Mouse (Mus musculus) hindbrain, embryonic 13.5 days (tissue): ENCODE data around the gene Mia. TPM values are rescaled to one million over a fixed set of nuclear protein-coding genes. Genes with fewer than 3 reads are reported as not detected.

Source experiments
- ATAC-seq: fragments of 200-750 bp; cut with Nextera tagmentation; 2 replicates; pipeline ENCODE4 v1.8.0; 2017; ENCODE audit warnings: moderate TSS enrichment; ENCODE audit not compliant: low FRiP score
- H3K27ac ChIP-seq: fragments of 300-500 bp; sonication (generic); 2 replicates; pipeline ENCODE4 v1.5.1; 2015; ENCODE audit warnings: inconsistent platforms, mild to moderate bottlenecking, moderate library complexity
- H3K27me3 ChIP-seq: fragments of 300-500 bp; sonication (generic); 2 replicates; pipeline ENCODE4 v1.6.1; 2015; ENCODE audit warnings: mild to moderate bottlenecking, inconsistent platforms
- H3K36me3 ChIP-seq: fragments of 300-500 bp; sonication (generic); 2 replicates; pipeline ENCODE4 v1.6.1; 2015; ENCODE audit warnings: mild to moderate bottlenecking, inconsistent platforms
- H3K4me1 ChIP-seq: fragments of 300-500 bp; sonication (generic); replicated peaks from 2 replicates; pipeline ENCODE4 v1.6.1; 2015; ENCODE audit warnings: inconsistent platforms
- H3K4me2 ChIP-seq: fragments of 300-500 bp; sonication (generic); 2 replicates; pipeline ENCODE4 v1.6.1; 2015; ENCODE audit warnings: inconsistent platforms, mild to moderate bottlenecking, moderate library complexity
- H3K4me3 ChIP-seq: fragments of 300-500 bp; sonication (generic); 2 replicates; pipeline ENCODE4 v1.5.1; 2015; ENCODE audit warnings: mild to moderate bottlenecking, inconsistent platforms
- H3K9ac ChIP-seq: fragments of 300-500 bp; sonication (generic); 2 replicates; pipeline ENCODE4 v1.6.1; 2015; ENCODE audit warnings: mild to moderate bottlenecking, inconsistent platforms
- H3K9me3 ChIP-seq: fragments of 300-500 bp; sonication (generic); 2 replicates; pipeline ENCODE4 v1.6.1; 2016; ENCODE audit warnings: inconsistent platforms
- WGBS: fragments of 180-500 bp; shearing (Covaris S2); methylation state at CpG from one replicate; pipeline ENCODE4 v1.1.7; 2015; 5-methylcytosine and 5-hydroxymethylcytosine counted together
- microRNA counts: library from miRNA; unstranded; fragments of <30 nt; microRNA quantifications from one replicate; lab custom pipeline; 2016
- microRNA-seq: library from miRNA; unstranded; fragments of <30 nt; microRNA quantifications from one replicate; pipeline ENCODE4, GENCODE M21; 2016
- polyA plus RNA-seq: library from polyadenylated mRNA; unstranded; fragments of >200 nt; fragmentation: Nextera tagmentation; extraction: Ambion mirVana; gene quantifications from 2 replicates; pipeline ENCODE4 v1.2.1, GENCODE M21; 2015

Mia gene
- polyA plus RNA-seq, 1 experiment from 2014 or later, result 11.3 TPM

- 72% methylated on average over 8 of the region's 8 CpGs for WGBS
- Histone ChIP-seq H3K27ac (no peak overlapping the region), H3K36me3 (no peaks in the 10 kb centered on the region), H3K9ac (no peak overlapping the region), H3K4me2 (no peak overlapping the region), H3K4me3 (no peak overlapping the region), H3K9me3 (0 out of 2 replicates have a peak, but pooled peaks cover 8% of the 10 kb centered on the region), H3K4me1 (no peaks in the 10 kb centered on the region), H3K27me3 (no peaks in the 10 kb centered on the region)
- ATAC-seq, result no peak
Observed at GRCm38 (mm10) chr7:27136410-27136996, 44.5 kb downstream of the Mia start.

- no peak overlapping the region for H3K27ac ChIP-seq
- H3K4me3 ChIP-seq, result no peak overlapping the region
- no peak overlapping the region for H3K4me2 ChIP-seq
- no peaks in the 10 kb centered on the region for H3K36me3 ChIP-seq
- no peaks in the 10 kb centered on the region for H3K27me3 ChIP-seq
- H3K9ac ChIP-seq, result no peak overlapping the region
- H3K9me3 ChIP-seq, result no peaks in the 10 kb centered on the region
- ATAC-seq, result no peak
- 85% methylated on average over 4 of the region's 4 CpGs for WGBS
- no peaks in the 10 kb centered on the region for H3K4me1 ChIP-seq
Observed at GRCm38 (mm10) chr7:27133757-27134156, 47.2 kb downstream of the Mia start.

- no peaks in the 10 kb centered on the region for H3K27me3 ChIP-seq
- no peak for ATAC-seq
- H3K4me1 ChIP-seq, result no peaks in the 10 kb centered on the region
- no peak overlapping the region for H3K4me2 ChIP-seq
- WGBS, result 69% methylated on average over 12 of the region's 12 CpGs
- H3K4me3 ChIP-seq, result no peak overlapping the region
- no peaks in the 10 kb centered on the region for H3K9me3 ChIP-seq
- no peak overlapping the region for H3K27ac ChIP-seq
- no peaks in the 10 kb centered on the region for H3K36me3 ChIP-seq
- no peak overlapping the region for H3K9ac ChIP-seq
Observed at GRCm38 (mm10) chr7:27133156-27133555, 47.8 kb downstream of the Mia start.

DNA sequence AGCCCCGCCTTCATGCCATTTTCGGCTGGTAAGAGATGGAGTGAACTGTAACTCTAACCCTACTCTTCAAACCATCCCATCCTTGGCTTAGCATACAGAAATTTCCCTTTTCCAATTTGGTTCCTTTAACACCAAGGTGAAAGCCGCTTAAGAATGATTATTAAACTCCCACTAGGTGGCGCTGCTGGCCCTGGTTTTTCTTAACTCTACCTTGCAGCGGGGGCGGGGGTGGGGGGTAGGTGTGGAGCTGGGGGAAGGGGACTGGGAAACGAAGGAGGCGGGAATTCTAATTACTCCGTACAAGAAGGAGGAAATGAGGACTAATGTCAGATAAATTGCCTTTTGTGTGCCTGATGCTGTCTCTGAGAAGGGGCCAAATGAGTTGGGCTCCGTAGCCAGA is 48.4 kb downstream of the Mia start:
- Histone ChIP-seq H3K4me3 (no peak overlapping the region), H3K9me3 (no peaks in the 10 kb centered on the region), H3K9ac (no peak overlapping the region), H3K36me3 (no peaks in the 10 kb centered on the region), H3K4me2 (no peak overlapping the region), H3K27me3 (no peaks in the 10 kb centered on the region), H3K27ac (no peak overlapping the region), H3K4me1 (no peaks in the 10 kb centered on the region)
- ATAC-seq, result no peak
- WGBS, result 17% methylated on average over 10 of the region's 10 CpGs

DNA sequence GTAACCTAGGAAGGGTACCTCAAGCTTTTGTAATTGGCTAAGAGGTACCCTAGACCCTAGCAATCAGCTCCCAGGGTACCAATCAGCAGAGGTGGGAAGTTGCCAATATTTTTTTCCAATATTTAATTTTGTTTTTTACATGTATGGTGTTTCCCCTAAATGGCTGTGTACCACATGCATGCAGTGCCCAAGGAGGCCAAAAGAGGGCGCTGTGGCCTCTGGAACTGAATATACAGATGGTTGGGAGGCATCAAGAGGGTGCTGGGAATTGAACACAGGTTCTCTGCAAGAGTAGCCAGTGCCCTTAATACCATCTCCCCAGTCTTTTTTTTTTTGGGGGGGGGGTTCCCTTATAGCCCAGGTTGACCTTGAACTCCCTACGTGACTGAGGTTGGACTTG is 49.6 kb downstream of the Mia start:
- Histone ChIP-seq H3K4me2 (no peak overlapping the region), H3K27ac (no peak overlapping the region), H3K36me3 (no peaks in the 10 kb centered on the region), H3K9ac (no peak overlapping the region), H3K27me3 (no peaks in the 10 kb centered on the region), H3K4me3 (no peak overlapping the region), H3K4me1 (no peaks in the 10 kb centered on the region), H3K9me3 (no peaks in the 10 kb centered on the region)
- ATAC-seq, result no peak
- WGBS, result 72% methylated on average over 2 of the region's 2 CpGs

DNA sequence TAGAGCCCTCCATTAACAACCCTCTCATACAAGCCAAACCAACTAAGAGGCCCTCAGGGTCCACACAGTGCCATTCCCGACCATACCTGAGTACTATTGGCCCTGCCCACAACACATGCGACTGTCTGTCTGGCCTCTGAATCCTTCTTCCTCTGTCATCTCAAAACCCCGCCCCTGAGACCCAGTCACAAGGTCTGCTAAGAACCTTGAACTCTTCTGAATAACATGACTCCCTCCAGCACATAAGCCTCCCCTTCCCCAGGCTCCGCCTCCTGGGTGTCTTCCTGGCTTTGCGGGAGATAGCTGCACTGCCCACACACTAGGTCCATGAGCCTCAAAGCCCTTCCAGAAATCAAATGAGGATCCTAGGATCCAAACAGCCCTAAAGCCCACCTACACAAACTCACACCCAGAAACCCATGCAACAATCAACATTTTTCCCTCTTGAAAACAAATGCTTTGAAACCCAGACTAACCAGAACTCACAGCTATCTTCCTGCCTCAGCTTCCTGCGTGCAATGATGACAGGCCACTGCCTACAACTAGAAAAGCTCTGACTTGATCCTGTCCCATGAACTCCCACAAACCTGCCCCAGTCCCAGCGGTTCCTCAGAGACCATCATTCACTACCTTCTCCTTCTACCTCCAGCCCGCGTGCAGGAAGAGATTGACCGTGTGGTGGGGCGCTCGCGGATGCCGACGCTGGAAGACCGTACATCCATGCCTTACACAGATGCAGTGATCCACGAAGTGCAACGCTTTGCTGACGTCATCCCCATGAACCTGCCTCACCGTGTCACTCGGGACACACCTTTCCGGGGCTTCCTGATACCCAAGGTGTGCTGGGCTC is 50.2 kb downstream of the Mia start:
- Histone ChIP-seq H3K36me3 (no peaks in the 10 kb centered on the region), H3K4me2 (no peak overlapping the region), H3K4me1 (no peaks in the 10 kb centered on the region), H3K27ac (no peak overlapping the region), H3K9ac (no peak overlapping the region), H3K9me3 (no peaks in the 10 kb centered on the region), H3K27me3 (no peaks in the 10 kb centered on the region), H3K4me3 (no peak overlapping the region)
- no peak for ATAC-seq
- 90% methylated on average over 22 of the region's 22 CpGs for WGBS

- Histone ChIP-seq H3K4me1 (no peaks in the 10 kb centered on the region), H3K9me3 (no peaks in the 10 kb centered on the region), H3K9ac (no peak overlapping the region), H3K36me3 (no peaks in the 10 kb centered on the region), H3K27ac (no peak overlapping the region), H3K4me3 (no peak overlapping the region), H3K27me3 (no peaks in the 10 kb centered on the region), H3K4me2 (no peak overlapping the region)
- ATAC-seq, result no peak
- 92% methylated on average over 12 of the region's 12 CpGs for WGBS
Observed at GRCm38 (mm10) chr7:27129811-27130210, 51.1 kb downstream of the Mia start.

MicroRNAs encoded within 50 kb of the gene (microRNA counts, 519-probe panel; counts per million panel counts)
- microRNA mmu-miR-1191 (lab: Ali Mortazavi, UCI), result 51.3 counts per million

Small RNAs within 50 kb of the gene (microRNA-seq; reads per million reads assigned to microRNA genes)
- gene Mir1191 (1.6 reads per million), gene Mir3101 (not detected)

Other genes with a start within 250 kb of the Mia start
- gene Cyp2a22, start 241.8 kb downstream of the Mia start, polyA plus RNA-seq, result not detected in 2 replicates
- not detected in 2 replicates for gene Cyp2a12, start 152.1 kb downstream of the Mia start, polyA plus RNA-seq
- 0.12 TPM in 1 of 2 replicates, not detected in the other for gene Cyp2f2, start 61.2 kb downstream of the Mia start, polyA plus RNA-seq
- gene Cyp2t4, start 27.4 kb downstream of the Mia start, polyA plus RNA-seq, result 0.17 and 0.19 TPM in 2 replicates
- 89.9 and 92.1 TPM in 2 replicates for gene Egln2, start 14.4 kb downstream of the Mia start, polyA plus RNA-seq
- 119 and 123 TPM in 2 replicates for gene Rab4b, start 2.3 kb downstream of the Mia start, polyA plus RNA-seq
- 1.2 TPM in 1 of 2 replicates, not detected in the other for gene Gm21983, start 71 bp downstream of the Mia start, polyA plus RNA-seq
- 3.5 and 4.5 TPM in 2 replicates for gene BC024978, start 14.6 kb upstream of the Mia start, polyA plus RNA-seq
- gene Snrpa, start 15.1 kb upstream of the Mia start, polyA plus RNA-seq, result 208 and 211 TPM in 2 replicates
- 6.1 and 6.5 TPM in 2 replicates for gene Itpkc, start 47.5 kb upstream of the Mia start, polyA plus RNA-seq
- 23.8 and 24.9 TPM in 2 replicates for gene Coq8b, start 51.9 kb upstream of the Mia start, polyA plus RNA-seq
- 48.4 and 49.6 TPM in 2 replicates for gene Numbl, start 77.3 kb upstream of the Mia start, polyA plus RNA-seq
- 5.4 and 6.0 TPM in 2 replicates for gene Ltbp4, start 156.5 kb upstream of the Mia start, polyA plus RNA-seq
- 61.8 and 62.5 TPM in 2 replicates for gene Shkbp1, start 174.9 kb upstream of the Mia start, polyA plus RNA-seq
- not detected in 2 replicates for gene Gm20479, start 176.3 kb upstream of the Mia start, polyA plus RNA-seq